Mouse (Mus musculus): ENCODE data around the gene Fgfr2. TPM values are rescaled to one million over a fixed set of nuclear protein-coding genes. Genes with fewer than 3 reads are reported as not detected.
A peak's percentile ranks its signal among the peaks of the same experiment; 100 is the strongest.

Gene Fgfr2
- polyA plus RNA-seq, 2 experiments from 2014 or later, result not detected

DNA sequence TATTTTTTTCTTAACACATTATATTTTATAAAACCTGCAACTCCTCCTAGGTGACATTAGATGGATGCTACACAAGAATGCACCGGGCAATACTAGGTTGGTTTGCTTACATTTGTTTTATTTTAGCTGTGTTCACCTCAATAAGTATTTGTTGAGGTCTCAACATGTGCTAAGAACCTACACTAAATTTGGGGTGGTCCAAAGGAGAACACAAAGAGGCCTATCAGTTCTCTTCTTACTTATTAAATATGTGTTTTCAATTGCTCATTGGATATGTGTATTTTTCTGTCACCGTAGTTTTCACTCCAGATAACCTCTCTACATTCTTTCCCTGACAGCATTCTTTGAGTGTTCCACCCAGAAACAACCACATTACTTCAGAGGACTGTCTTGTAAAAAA, 1565.4 kb downstream of the Fgfr2 start:
- ATAC-seq, result no peak

DNA sequence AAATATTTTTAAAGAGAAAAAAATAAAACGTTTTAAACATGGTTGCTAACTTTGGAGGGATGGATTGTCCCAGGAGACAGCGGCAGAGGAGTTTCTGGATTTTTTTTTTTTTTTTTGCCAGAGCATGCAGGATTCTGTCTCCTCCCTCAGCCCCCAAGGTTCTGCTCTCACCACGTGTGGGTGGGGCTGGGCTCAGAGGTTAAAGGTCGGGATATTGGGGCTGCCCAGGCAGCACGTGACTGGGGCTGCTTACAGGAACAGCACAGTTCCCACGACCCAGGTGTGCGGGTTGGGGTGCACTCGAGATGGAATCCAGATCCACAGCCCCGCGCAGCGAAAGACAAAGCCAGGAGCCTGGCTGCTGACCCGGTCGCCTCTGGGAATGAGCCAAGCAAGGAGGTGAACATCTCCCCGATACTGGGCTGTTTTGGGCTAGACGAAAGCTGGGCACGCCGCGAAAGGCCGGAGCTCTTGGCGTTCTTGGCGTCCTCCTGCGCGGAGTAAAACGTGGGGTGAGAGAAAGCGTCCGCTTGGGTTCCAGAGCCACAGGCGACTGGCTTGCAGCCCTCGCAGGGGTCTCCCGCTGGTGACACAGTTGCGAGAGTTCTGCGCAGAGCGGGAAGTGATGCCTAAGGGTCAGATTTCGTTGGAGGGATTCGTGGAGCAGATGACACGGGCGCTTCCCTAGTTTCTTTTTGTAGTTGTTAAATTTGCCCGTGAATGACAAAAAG, 1566.4 kb downstream of the Fgfr2 start:
- no peak for ATAC-seq

DNA sequence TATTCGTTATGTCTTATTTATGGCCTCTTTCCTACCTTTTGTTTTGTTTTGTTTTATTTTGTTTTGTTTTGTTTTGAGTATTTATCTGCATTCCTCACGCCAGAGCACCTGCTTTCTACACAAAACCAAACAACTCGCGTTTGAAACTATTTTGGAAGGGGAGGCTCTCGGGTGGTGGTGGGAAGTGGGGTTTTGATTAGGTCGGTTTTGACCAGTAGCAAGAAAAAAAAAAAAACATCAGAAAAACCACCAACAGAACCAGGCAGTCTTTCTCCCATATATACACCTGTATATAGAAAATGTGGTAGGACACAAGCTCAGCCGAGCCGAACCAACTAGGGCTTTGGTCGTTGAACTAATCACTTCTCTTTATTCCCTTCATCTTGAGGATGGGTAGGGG, 1567.0 kb downstream of the Fgfr2 start:
- no peak for ATAC-seq

- no peak for ATAC-seq
Measured at GRCm38 (mm10) chr7:131555301-131556081, 1567.7 kb downstream of the Fgfr2 start.

GRCm38 (mm10) chr7:131554341-131555180, 1568.6 kb downstream of the Fgfr2 start:
- ATAC-seq, result no peak

GRCm38 (mm10) chr7:131553771-131554175, 1569.4 kb downstream of the Fgfr2 start:
- peak; percentile 28 for ATAC-seq

- no peak for ATAC-seq
Measured at GRCm38 (mm10) chr7:131552781-131553180, 1570.4 kb downstream of the Fgfr2 start.

- no peak for ATAC-seq
Measured at GRCm38 (mm10) chr7:131551931-131552741, 1571.0 kb downstream of the Fgfr2 start.

GRCm38 (mm10) chr7:131551471-131551870, 1571.7 kb downstream of the Fgfr2 start:
- ATAC-seq, result no peak

DNA sequence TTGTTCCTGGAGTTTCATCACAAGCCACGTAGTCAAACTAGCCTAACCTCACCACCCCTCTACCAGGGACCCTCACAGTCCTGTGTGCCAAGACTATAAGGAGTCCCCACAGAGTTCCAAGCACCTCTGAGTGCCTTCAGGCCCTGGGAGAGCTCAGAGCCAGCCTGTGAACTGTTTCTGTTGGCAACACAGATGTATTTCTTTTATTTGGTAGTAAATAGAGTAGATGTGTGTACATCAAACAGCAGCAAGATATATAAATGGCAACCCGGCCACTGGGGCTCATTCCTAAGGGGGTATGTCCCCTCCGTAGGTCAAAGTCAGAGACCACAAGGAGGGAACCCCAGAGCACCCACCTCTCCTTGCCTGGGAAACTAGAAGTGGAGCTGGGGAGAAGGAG, 1574.7 kb downstream of the Fgfr2 start, which contains the start of gene Hmx2:
Hmx2 (plus strand) TSS at position 301 of the 400 bp plus-strand sequence.
- ATAC-seq, result no peak

- no peak for ATAC-seq
Measured at GRCm38 (mm10) chr7:131547481-131547880, 1575.7 kb downstream of the Fgfr2 start.

GRCm38 (mm10) chr7:131546423-131546822, 1576.7 kb downstream of the Fgfr2 start:
- no peak for ATAC-seq

DNA sequence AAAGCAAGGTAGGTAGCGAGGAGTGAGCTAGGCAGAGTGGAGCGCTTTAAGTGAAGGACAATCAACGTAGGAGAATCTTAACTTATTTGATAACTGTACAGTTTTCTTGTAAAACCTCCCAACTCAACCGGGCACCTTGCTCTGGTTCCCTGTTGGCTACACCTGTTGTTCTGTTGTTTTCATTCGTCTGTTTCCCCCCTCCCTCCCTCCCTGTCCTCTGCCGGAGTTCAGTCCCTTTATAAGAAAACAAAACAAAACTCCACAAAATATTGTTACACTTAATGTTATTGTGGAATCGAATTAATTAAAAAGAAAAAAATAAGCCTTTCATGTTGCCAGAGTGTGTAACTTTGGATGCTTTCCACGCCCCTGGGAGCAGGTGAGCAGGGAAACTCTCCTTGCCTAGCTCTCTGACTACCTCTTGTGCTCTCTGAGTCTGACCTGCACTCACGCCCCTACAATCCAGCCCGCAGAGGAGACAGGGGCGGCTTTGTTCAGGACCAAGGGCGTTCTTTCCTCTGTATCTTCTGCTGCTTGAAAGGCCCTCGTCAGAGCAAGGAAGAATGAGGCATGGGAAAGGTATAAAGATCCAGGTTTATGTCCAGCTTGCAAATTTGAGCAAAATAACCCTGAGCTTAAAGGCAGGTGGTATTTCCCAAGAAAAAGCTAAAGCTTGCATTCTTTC, 1577.3 kb downstream of the Fgfr2 start:
- ATAC-seq, result no peak

GRCm38 (mm10) chr7:131544871-131545270, 1578.3 kb downstream of the Fgfr2 start:
- no peak for ATAC-seq

DNA sequence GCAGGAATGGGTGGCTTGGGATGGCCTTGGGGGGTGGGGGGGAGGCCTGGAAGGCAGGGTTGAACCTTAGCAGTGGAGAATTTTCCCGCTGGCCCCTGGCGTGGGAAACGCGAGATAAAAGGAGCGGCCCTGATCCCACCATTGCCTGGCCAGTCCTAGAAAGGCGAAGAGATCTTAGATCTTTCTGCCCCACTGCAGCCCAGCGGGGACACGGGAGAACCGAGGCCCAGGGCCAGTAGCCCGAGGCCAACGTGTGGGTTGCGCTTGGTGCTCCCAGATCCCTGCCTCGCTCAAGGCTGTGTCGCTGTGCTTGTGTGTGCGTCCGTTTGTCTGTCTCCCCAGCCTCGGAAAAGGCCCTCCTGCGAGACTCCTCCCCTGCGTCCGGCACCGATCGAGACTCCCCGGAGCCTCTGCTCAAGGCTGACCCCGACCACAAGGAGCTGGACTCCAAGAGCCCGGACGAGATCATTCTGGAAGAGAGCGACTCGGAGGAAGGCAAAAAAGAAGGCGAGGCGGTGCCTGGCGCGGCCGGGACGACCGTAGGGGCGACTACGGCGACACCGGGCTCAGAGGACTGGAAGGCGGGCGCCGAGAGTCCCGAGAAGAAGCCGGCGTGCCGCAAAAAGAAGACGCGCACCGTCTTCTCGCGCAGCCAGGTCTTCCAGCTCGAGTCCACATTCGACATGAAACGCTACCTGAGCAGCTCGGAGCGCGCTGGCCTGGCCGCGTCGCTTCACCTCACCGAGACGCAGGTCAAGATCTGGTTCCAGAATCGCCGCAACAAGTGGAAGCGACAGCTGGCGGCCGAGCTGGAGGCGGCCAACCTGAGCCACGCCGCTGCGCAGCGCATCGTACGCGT, 1579.3 kb downstream of the Fgfr2 start:
- no peak for ATAC-seq

DNA sequence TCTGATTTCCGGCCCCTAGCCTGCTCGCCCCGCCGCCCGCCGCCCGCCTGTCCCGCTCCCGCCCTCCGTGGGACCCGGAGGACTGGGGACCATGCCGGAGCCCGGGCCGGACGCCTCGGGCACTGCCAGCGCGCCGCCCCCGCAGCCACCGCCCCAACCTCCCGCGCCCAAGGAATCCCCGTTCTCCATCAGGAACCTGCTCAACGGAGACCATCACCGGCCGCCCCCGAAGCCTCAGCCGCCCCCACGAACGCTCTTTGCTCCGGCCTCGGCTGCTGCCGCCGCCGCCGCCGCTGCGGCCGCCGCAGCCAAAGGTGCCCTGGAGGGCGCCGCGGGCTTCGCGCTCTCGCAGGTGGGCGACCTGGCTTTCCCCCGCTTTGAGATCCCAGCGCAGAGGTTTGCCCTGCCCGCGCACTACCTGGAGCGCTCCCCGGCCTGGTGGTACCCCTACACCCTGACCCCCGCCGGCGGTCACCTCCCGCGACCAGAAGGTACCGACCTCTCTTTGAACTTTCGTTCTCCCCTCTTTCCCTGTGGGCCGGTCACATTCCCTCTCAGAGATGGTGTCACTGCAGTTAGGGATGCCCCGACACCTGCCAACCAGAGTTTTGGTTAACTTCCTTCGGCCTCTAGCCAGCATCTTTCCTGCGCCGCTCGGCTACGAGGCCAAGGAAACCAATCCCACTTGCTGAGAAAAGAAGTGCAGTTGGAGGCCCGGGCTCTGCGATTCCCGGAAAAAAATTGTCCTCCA, 1580.1 kb downstream of the Fgfr2 start:
- no peak for ATAC-seq

- no peak for ATAC-seq
Measured at GRCm38 (mm10) chr7:131542115-131542871, 1580.9 kb downstream of the Fgfr2 start, which contains the start of gene Hmx3. Gene Hmx3, plus strand, starts transcription at chr7:131542867.

DNA sequence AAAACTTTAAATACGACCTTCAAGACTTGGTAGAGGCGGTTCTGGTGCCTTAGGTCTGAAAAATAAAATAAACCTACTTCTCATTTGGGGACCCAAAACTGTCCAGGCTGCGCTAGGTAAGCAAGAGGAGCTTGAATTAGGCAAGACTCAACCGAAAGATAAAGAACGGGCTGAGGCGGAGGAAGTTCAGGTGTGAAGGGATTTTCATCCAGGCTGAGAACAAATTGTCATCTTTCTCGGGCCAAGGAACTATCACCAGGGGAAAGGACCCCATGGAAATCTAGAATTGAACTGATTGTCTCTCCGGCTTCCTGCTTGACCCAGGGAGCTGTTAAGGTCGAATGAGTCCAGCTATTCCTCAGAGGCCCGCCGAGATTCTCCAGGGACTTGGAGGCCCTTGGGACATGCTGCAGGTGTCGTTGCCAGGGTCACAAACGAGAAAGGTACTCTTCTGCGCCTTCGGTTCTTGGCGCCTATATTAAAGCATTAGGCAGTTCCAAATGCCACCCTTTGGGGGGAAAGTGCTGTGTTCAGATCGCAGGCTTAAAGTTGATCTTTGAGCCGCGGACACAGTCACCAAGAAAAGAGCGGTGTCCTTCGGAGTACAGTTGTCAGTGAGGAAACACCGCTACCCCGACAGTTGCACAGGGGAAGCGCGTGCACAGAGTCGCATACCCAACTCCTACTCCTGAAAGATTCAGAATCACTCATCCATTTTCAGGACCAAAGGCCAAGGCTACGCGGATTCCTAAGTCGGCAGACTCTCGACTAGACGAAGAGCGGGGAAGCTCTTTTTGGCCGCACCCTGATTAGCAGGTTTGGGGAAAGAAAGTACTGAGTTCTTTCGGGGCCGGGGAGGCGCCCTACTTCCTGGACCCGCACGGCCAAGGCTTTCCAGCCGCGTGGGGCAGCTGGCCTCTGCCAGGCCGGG, 1581.7 kb downstream of the Fgfr2 start:
- no peak for ATAC-seq

Data from activated CD4-positive, CD25-positive, alpha-beta regulatory T cell, adult 4 months (primary cell).